Mouse (Mus musculus) G1E (cell line): ENCODE measurements at regions not wholly inside any gene's neighbourhood (a gene's known extent, or its start where the extent isn't known, plus 50 kb on each side); places are given as distances from the start of the nearest gene placed in this dataset.

Experiments used
- CTCF ChIP-seq: IDR thresholded peaks from 2 replicates; pipeline ENCODE4 v1.5.1; 2012; ENCODE audit warnings: low read depth, low read length, inconsistent platforms, mixed read lengths
- GATA1 ChIP-seq: IDR thresholded peaks from 2 replicates; pipeline ENCODE4 v1.6.1; 2012; ENCODE audit warnings: borderline replicate concordance, low read length, inconsistent platforms, mixed read lengths
- TAL1 ChIP-seq: conservative IDR thresholded peaks from 2 replicates; pipeline ENCODE4 v1.6.1; 2012; ENCODE audit warnings: low read depth, low read length, inconsistent platforms, mixed read lengths

DNA sequence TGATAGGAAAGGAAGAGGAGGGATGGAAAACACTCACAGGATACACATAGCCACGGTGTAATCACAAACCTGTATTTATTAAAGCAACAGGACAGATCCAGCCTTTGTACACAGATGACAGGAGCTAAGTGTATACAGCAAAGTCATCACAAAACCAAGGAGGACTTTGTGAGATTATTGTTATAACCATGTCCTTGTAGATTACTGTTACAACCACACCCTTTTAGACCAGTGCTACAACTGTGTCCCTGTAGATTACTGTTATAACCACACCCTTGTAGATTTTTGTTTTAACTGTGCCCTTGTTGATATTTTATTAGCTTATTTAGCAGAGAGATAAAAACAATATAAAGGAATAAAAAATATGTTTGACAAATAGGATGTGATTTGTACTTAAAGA lies 58.8 kb upstream of the Trh start:
- TF ChIP-seq CTCF (no peak), GATA1 (no peak), TAL1 (peak; percentile 51)
